Mouse (Mus musculus): ENCODE results near the gene Rpl36-ps4.

DNA sequence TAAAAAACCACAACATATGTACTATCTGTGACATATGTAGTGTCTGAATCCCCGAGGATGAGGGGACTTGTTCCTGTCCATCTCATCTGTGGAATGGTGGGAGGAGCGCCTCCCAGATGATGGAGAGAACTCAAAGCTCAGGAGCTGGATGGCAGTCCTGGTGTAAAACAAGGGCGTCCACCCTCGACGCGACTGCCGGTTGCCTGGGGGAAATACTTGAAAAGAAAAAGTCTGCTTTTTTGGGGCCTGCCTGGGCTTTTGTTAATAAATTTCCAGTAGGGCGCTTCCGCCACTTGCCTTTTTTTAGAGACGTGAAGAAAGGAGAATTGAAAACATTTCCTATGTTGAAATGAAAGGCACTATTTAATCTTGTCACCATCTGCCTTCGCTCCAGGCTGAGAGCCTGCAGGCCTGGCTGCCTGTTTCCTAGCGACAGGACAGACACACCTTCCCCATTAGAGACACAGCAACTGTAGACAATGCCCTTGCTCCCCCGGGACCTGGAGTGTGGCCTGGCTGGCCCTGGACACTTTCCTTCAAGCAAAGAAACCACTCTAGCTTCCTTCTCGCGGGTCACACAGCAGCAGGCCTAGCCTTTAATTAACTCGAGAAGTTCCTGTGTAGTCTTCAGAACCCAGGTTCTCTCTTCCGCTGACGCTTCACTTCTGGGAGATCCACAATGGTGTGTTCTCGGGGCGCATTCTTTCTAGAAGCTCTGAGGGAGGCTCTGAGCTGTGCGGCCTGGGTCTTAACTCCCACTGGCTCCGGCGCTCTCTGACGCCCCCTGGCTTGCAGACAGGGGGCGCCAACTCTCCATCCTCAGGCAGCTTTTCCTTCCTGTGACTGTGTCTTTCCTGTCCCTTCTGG lies 43.3 kb upstream of the Rpl36-ps4 start:
- peak; percentile 37; the same call in 1 of the 2 replicates for TF ChIP-seq CTCF (IDR thresholded peaks at IDR 0.05; ENCODE audit: extremely low read depth, insufficient read length, insufficient replicate concordance, low read depth, low read length)
- TF ChIP-seq POLR2A (IDR thresholded peaks at IDR 0.05; ENCODE audit: low read depth, low read length): no peak

Data from small intestine, adult 2 months (tissue).